Mouse (Mus musculus) lung, postnatal 0 days (tissue): ENCODE measurements around the gene Acy3.

Source experiments
- CTCF ChIP-seq: IDR thresholded peaks from 2 replicates; pipeline ENCODE4 v1.5.1; 2016; ENCODE audit warnings: antibody characterized with exemption, mild to moderate bottlenecking
- EP300 ChIP-seq: IDR thresholded peaks from 2 replicates; pipeline ENCODE4 v1.6.1; 2016; ENCODE audit warnings: antibody characterized with exemption, mild to moderate bottlenecking, control low read depth

DNA sequence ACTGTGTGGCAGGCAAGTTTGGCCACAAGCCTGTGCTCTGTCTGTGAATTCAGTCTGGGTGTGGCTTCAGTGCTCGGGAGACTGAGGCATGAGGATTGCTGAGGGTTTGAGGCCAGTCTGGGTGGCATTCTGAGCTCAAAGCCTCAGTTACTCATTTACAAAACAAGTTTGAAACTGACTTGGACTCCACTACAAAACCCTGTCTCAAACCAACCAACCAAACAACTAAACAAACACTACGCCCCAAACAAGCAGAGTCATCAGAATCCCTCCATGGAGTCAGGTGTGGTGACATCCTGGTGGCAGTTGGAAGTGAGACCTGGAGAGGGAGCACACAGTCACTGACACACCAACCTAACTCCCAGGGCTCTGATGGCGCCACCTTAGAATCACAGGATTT, 36.0 kb upstream of the Acy3 start:
- TF ChIP-seq EP300 (no peak), CTCF (no peak)
